Mouse (Mus musculus): Measurements from ENCODE around the gene Atp5h. TPM values are rescaled to one million over a fixed set of nuclear protein-coding genes. Genes with fewer than 3 reads are reported as not detected.

The Atp5h gene
- polyA plus RNA-seq, 2 experiments, result 334 to 620 TPM

GRCm38 (mm10) chr11:115448998-115449397, 29.2 kb upstream of the Atp5h start:
- Histone ChIP-seq H3K4me2 (ENCODE audit: low read depth) (no peak overlapping the region), H3K4me1 (replicated peaks; ENCODE audit: control insufficient read depth in 2 of 2, insufficient read depth in 2 of 2, low read length in 1 of 2) (peaks cover 0 to 20% of the 10 kb centered on the region in 2 experiments; a peak in 2 of 4 replicates), H3K27ac (no peak overlapping the region; the same call in 1 of the 2 replicates), H3K9ac (replicated peaks) (no peak overlapping the region), H3K27me3 (ENCODE audit: control insufficient read depth, insufficient read depth, low read length) (no peaks in the 10 kb centered on the region), H3K4me3 (ENCODE audit: insufficient read depth in 1 of 2, low read depth in 2 of 2, low read length in 2 of 2) (no peak overlapping the region), H3K9me3 (ENCODE audit: control insufficient read depth, low read length) (no peaks in the 10 kb centered on the region), H3K36me3 (replicated peaks; ENCODE audit: control insufficient read depth, insufficient read depth, low read depth) (no peaks in the 10 kb centered on the region)
- no peak for DNase-seq (ENCODE audit: low read depth in 3 of 3, low spot score in 3 of 3)
- TF ChIP-seq CTCF (IDR thresholded peaks at IDR 0.05; ENCODE audit: low read depth) (no peak), EP300 (IDR thresholded peaks at IDR 0.05; ENCODE audit: low read depth) (no peak)
- WGBS (ENCODE audit: insufficient replicate concordance), result 64% methylated on average over 7 of the region's 7 CpGs
- no peak for ATAC-seq (ENCODE audit: insufficient read depth)

GRCm38 (mm10) chr11:115448075-115448474, 28.3 kb upstream of the Atp5h start:
- H3K4me1 ChIP-seq (replicated peaks; ENCODE audit: control insufficient read depth in 2 of 2, insufficient read depth in 2 of 2, low read length in 1 of 2), result peaks cover 0 to 20% of the 10 kb centered on the region in 2 experiments; a peak in 2 of 4 replicates
- peak; percentile 56; the same call in 1 of the 2 replicates for ATAC-seq (ENCODE audit: insufficient read depth)
- no peak overlapping the region for H3K4me2 ChIP-seq (ENCODE audit: low read depth)
- no peak overlapping the region for H3K4me3 ChIP-seq (ENCODE audit: insufficient read depth in 1 of 2, low read depth in 2 of 2, low read length in 2 of 2)
- H3K9ac ChIP-seq (replicated peaks), result no peak overlapping the region
- no peak for DNase-seq (ENCODE audit: low read depth in 3 of 3, low spot score in 3 of 3)
- H3K36me3 ChIP-seq (replicated peaks; ENCODE audit: control insufficient read depth, insufficient read depth, low read depth), result no peaks in the 10 kb centered on the region
- no peak for TF ChIP-seq CTCF (IDR thresholded peaks at IDR 0.05; ENCODE audit: low read depth)
- no peak for TF ChIP-seq EP300 (IDR thresholded peaks at IDR 0.05; ENCODE audit: low read depth)
- H3K27ac ChIP-seq, result no peak overlapping the region
- H3K27me3 ChIP-seq (ENCODE audit: control insufficient read depth, insufficient read depth, low read length), result no peaks in the 10 kb centered on the region
- 62% methylated on average over 16 of the region's 16 CpGs for WGBS (ENCODE audit: insufficient replicate concordance)
- no peaks in the 10 kb centered on the region for H3K9me3 ChIP-seq (ENCODE audit: control insufficient read depth, low read length)

DNA sequence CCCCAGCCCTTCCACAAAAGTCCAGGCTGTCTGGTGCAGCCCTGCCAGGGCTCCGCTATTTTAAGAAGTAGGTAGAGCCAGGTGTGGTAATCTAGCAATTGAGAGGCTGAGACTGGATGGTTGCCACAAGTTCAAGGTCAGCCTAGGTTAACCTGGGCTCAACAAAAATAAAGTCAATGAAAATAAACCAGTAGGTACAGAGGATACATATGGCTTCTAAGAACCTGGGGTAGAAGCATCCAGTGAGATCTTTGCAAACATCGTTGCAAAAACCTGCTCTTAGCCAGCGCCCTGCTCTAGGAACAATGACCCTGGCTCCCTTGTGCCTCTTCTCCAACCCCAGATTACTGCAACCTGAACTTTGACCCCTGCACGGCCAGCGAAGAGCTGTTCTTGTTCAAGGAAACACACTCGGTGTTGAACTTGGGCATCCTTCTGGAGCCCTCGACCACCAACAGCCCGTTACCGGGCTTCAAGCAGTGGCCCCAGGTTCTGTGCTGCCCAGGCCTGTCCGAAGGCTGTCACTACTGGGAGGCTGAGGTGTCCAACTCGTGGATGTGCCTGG, 27.6 kb upstream of the Atp5h start:
- peaks cover 0 to 20% of the 10 kb centered on the region in 2 experiments; a peak in 2 of 4 replicates for H3K4me1 ChIP-seq (replicated peaks; ENCODE audit: control insufficient read depth in 2 of 2, insufficient read depth in 2 of 2, low read length in 1 of 2)
- no peak overlapping the region for H3K9ac ChIP-seq (replicated peaks)
- no peaks in the 10 kb centered on the region for H3K9me3 ChIP-seq (ENCODE audit: control insufficient read depth, low read length)
- no peaks in the 10 kb centered on the region for H3K27me3 ChIP-seq (ENCODE audit: control insufficient read depth, insufficient read depth, low read length)
- ATAC-seq (ENCODE audit: insufficient read depth) (peak; percentile 23; the same call in 1 of the 2 replicates), DNase-seq (ENCODE audit: low read depth in 3 of 3, low spot score in 3 of 3) (no peak)
- 60% methylated on average over 11 of the region's 11 CpGs for WGBS (ENCODE audit: insufficient replicate concordance)
- TF ChIP-seq CTCF (IDR thresholded peaks at IDR 0.05; ENCODE audit: low read depth) (no peak), EP300 (IDR thresholded peaks at IDR 0.05; ENCODE audit: low read depth) (no peak)
- no peak overlapping the region for H3K27ac ChIP-seq
- H3K36me3 ChIP-seq (replicated peaks; ENCODE audit: control insufficient read depth, insufficient read depth, low read depth), result no peaks in the 10 kb centered on the region
- H3K4me2 ChIP-seq (ENCODE audit: low read depth), result peak overlapping the region; percentile 4; the same call in 1 of the 2 replicates
- no peak overlapping the region; a peak in 1 of 4 replicates for H3K4me3 ChIP-seq (ENCODE audit: insufficient read depth in 1 of 2, low read depth in 2 of 2, low read length in 2 of 2)

- Histone ChIP-seq H3K4me1 (replicated peaks; ENCODE audit: control insufficient read depth in 2 of 2, insufficient read depth in 2 of 2, low read length in 1 of 2) (peaks cover 0 to 20% of the 10 kb centered on the region in 2 experiments; a peak in 2 of 4 replicates), H3K9ac (replicated peaks) (no peak overlapping the region), H3K36me3 (replicated peaks; ENCODE audit: control insufficient read depth, insufficient read depth, low read depth) (no peaks in the 10 kb centered on the region), H3K4me2 (ENCODE audit: low read depth) (peak overlapping the region; percentile 4; the same call in 1 of the 2 replicates), H3K4me3 (ENCODE audit: insufficient read depth in 1 of 2, low read depth in 2 of 2, low read length in 2 of 2) (no peak overlapping the region), H3K27me3 (ENCODE audit: control insufficient read depth, insufficient read depth, low read length) (no peaks in the 10 kb centered on the region), H3K27ac (no peak overlapping the region), H3K9me3 (ENCODE audit: control insufficient read depth, low read length) (no peaks in the 10 kb centered on the region)
- WGBS (ENCODE audit: insufficient replicate concordance), result 34% methylated on average over 3 of the region's 3 CpGs
- ATAC-seq (ENCODE audit: insufficient read depth), result no peak
- DNase-seq (ENCODE audit: low read depth in 3 of 3, low spot score in 3 of 3), result no peak
- no peak for TF ChIP-seq EP300 (IDR thresholded peaks at IDR 0.05; ENCODE audit: low read depth)
- no peak for TF ChIP-seq CTCF (IDR thresholded peaks at IDR 0.05; ENCODE audit: low read depth)
These were observed 27.1 kb upstream of the Atp5h start for GRCm38 (mm10) chr11:115446906-115447305.

DNA sequence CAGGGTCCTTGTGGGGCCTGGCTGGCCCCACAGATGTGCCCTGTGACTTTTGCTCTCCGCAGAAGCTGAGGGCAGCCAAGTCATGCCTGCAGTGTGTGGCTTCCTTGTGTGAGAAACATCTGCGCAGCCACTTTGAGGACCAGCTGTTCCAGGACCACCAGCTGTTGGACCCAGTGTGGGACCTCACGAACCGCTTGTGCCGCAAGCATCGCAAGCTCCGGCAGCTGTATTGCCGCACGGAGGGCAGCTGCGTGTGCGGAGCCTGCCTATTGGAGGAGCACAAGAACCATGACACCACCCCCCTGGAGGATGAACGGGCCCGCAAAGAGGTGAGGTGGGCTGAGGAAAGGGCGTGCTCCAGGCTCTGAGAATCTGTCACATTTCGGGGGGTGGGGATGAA, 21.7 kb upstream of the Atp5h start:
- no peak overlapping the region for H3K9ac ChIP-seq (replicated peaks)
- no peak overlapping the region for H3K4me2 ChIP-seq (ENCODE audit: low read depth)
- TF ChIP-seq EP300 (IDR thresholded peaks at IDR 0.05; ENCODE audit: low read depth) (no peak), CTCF (IDR thresholded peaks at IDR 0.05; ENCODE audit: low read depth) (no peak)
- no peak for ATAC-seq (ENCODE audit: insufficient read depth)
- DNase-seq (ENCODE audit: low read depth in 3 of 3, low spot score in 3 of 3), result no peak
- H3K36me3 ChIP-seq (replicated peaks; ENCODE audit: control insufficient read depth, insufficient read depth, low read depth), result no peaks in the 10 kb centered on the region
- no peaks in the 10 kb centered on the region; the same call in 1 of the 2 replicates for H3K9me3 ChIP-seq (ENCODE audit: control insufficient read depth, low read length)
- H3K4me1 ChIP-seq (replicated peaks; ENCODE audit: control insufficient read depth in 2 of 2, insufficient read depth in 2 of 2, low read length in 1 of 2), result peaks cover 0 to 5% of the 10 kb centered on the region in 2 experiments; a peak in 1 of 4 replicates
- peaks cover under 1% of the 10 kb centered on the region for H3K27me3 ChIP-seq (ENCODE audit: control insufficient read depth, insufficient read depth, low read length)
- no peak overlapping the region for H3K27ac ChIP-seq
- H3K4me3 ChIP-seq (ENCODE audit: insufficient read depth in 1 of 2, low read depth in 2 of 2, low read length in 2 of 2), result no peak overlapping the region
- WGBS (ENCODE audit: insufficient replicate concordance), result 54% methylated on average over 15 of the region's 15 CpGs
